Comparison of ENCODE assay signal across 15 mouse cellular contexts in the genomic region with DNA sequence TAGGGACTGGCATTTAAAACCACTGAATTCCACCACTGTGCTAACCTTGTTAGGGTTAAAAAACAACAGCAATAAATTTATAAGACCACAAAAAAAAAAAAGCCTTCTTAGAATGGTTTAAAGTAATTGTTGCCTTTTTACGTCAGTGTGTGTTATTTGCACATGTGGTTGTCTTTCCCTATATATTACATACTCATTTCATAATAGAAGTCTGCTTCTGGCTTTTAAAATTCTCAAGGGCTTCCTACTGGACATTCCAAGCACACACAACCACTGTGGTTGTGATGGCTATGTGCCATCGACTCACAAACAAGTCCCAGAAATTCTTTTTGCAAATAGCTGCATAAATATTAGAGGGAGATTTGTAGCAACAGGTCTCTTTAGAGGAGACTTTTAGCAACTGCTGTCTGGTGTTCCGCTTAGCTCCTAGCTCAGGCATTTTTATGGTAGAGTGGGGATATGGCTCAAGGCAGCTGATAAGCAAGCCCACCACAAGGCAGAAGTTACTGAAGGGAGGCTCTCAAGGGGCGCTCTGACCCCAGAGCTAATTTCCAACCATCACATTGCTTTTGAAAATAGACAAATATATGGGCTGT.
DNase-seq lines count a peak whose midpoint lies in the region; ATAC-seq and TF ChIP-seq lines count a peak whose summit lies in the region.
"Had no signal": no experiment of that assay in that cellular context is flagged by ENCODE, and none has a peak within 500 bp of the region (broad histone marks: within the 10 kb centered on the region; RNA-seq: fewer than 3 reads in every experiment).

No protein-coding gene starts in this region.

- TF ChIP-seq EP300 in stomach, postnatal 0 days (optimal IDR thresholded peaks at IDR 0.05) = no peak

- ATAC-seq in kidney, postnatal 0 days (replicated peaks; ENCODE audit: low FRiP score, low read depth) = no peak
- ATAC-seq in kidney, embryonic 16.5 days (ENCODE audit: low FRiP score, low TSS enrichment) = no peak
- peak; percentile 48; the same call in 1 of the 2 replicates for ATAC-seq in common myeloid progenitor, adult 5-6 weeks (replicated peaks; ENCODE audit: low read depth, poor library complexity, severe bottlenecking)
- no peak for ATAC-seq in embryonic facial prominence, embryonic 14.5 days (ENCODE audit: low read depth)
- ATAC-seq in limb, embryonic 12.5 days (ENCODE audit: insufficient number of reproducible peaks, insufficient read depth, low FRiP score, low TSS enrichment, low read depth) = no peak
- ATAC-seq in stomach, postnatal 0 days (ENCODE audit: low FRiP score, low TSS enrichment) = no peak

- 0 out of 2 replicates have a peak, but pooled peaks cover 3% of the 10 kb centered on the region for H3K4me1 ChIP-seq in kidney, postnatal 0 days (replicated peaks; ENCODE audit: insufficient read depth, low read length)
- peaks cover 6% of the 10 kb centered on the region; the same call in 1 of the 2 replicates for H3K4me1 ChIP-seq in kidney, embryonic 16.5 days (ENCODE audit: insufficient read depth, low read length)
- H3K4me1 ChIP-seq in embryonic facial prominence, embryonic 14.5 days (ENCODE audit: control insufficient read depth, insufficient read depth, low read length) = peaks cover 17% of the 10 kb centered on the region
- peaks cover 23% of the 10 kb centered on the region for H3K4me1 ChIP-seq in limb, embryonic 12.5 days (replicated peaks)
- no peaks in the 10 kb centered on the region for H3K4me1 ChIP-seq in stomach, postnatal 0 days (replicated peaks; ENCODE audit: control insufficient read depth, insufficient read depth)

- TF ChIP-seq CTCF in kidney, postnatal 0 days (IDR thresholded peaks at IDR 0.05; ENCODE audit: low read depth) = no peak
- no peak for TF ChIP-seq CTCF in stomach, postnatal 0 days (IDR thresholded peaks at IDR 0.05; ENCODE audit: low read depth)

- peak; percentile 63 for DNase-seq in kidney, postnatal 0 days (ENCODE audit: low spot score)
- DNase-seq in embryonic facial prominence, embryonic 14.5 days (ENCODE audit: low spot score) = peak; percentile 42
- no peak for DNase-seq in adrenal gland, adult 2 months
- DNase-seq in cerebellum, postnatal 4 days (ENCODE audit: low spot score in 2 of 2) = no peak
- no peak for DNase-seq in stomach, postnatal 0 days (ENCODE audit: low spot score)
- DNase-seq: adrenal gland, postnatal 14 days; cerebellum, postnatal 25 days; heart, adult 18-20 months; lung, adult 2 months had no signal

- H3K27me3 ChIP-seq in kidney, postnatal 0 days (ENCODE audit: insufficient read depth, low read length) = no peaks in the 10 kb centered on the region
- no peaks in the 10 kb centered on the region for H3K27me3 ChIP-seq in kidney, embryonic 16.5 days (ENCODE audit: insufficient read depth, low read length)
- no peaks in the 10 kb centered on the region for H3K27me3 ChIP-seq in embryonic facial prominence, embryonic 14.5 days (replicated peaks; ENCODE audit: control insufficient read depth, insufficient read depth, low read length)
- no peaks in the 10 kb centered on the region for H3K27me3 ChIP-seq in limb, embryonic 12.5 days
- no peaks in the 10 kb centered on the region for H3K27me3 ChIP-seq in stomach, postnatal 0 days (ENCODE audit: control insufficient read depth, insufficient read depth, low read length)
- H3K27me3 ChIP-seq: forebrain, embryonic 13.5 days; limb, embryonic 15.5 days had no signal

- no peak overlapping the region for H3K9ac ChIP-seq in kidney, postnatal 0 days (ENCODE audit: low read depth, low read length)
- H3K9ac ChIP-seq in kidney, embryonic 16.5 days (replicated peaks; ENCODE audit: low read length) = no peak overlapping the region
- H3K9ac ChIP-seq in embryonic facial prominence, embryonic 14.5 days (ENCODE audit: low read depth, low read length) = no peak overlapping the region
- H3K9ac ChIP-seq in limb, embryonic 12.5 days (replicated peaks) = no peak overlapping the region
- no peak overlapping the region for H3K9ac ChIP-seq in stomach, postnatal 0 days (ENCODE audit: low read length)
- H3K9ac ChIP-seq: forebrain, embryonic 13.5 days; hindbrain, embryonic 14.5 days; limb, embryonic 15.5 days had no signal

- H3K9me3 ChIP-seq in kidney, postnatal 0 days (replicated peaks; ENCODE audit: low read length) = no peaks in the 10 kb centered on the region
- H3K9me3 ChIP-seq in kidney, embryonic 16.5 days (ENCODE audit: low read length) = no peaks in the 10 kb centered on the region
- no peaks in the 10 kb centered on the region for H3K9me3 ChIP-seq in embryonic facial prominence, embryonic 14.5 days (ENCODE audit: control insufficient read depth, low read length)
- no peaks in the 10 kb centered on the region for H3K9me3 ChIP-seq in limb, embryonic 12.5 days
- no peaks in the 10 kb centered on the region for H3K9me3 ChIP-seq in stomach, postnatal 0 days (ENCODE audit: control insufficient read depth, low read length)
- H3K9me3 ChIP-seq: forebrain, embryonic 13.5 days; limb, embryonic 15.5 days had no signal

- 39% methylated on average over 4 of the region's 4 CpGs for WGBS in kidney, postnatal 0 days
- WGBS in kidney, embryonic 16.5 days = 37% methylated on average over 4 of the region's 4 CpGs
- WGBS in embryonic facial prominence, embryonic 14.5 days = 20% methylated on average over 4 of the region's 4 CpGs
- 11% methylated on average over 4 of the region's 4 CpGs for WGBS in limb, embryonic 12.5 days
- WGBS in stomach, postnatal 0 days = 51% methylated on average over 4 of the region's 4 CpGs

- no peaks in the 10 kb centered on the region for H3K36me3 ChIP-seq in kidney, postnatal 0 days (ENCODE audit: insufficient read depth, low read length)
- H3K36me3 ChIP-seq in kidney, embryonic 16.5 days (ENCODE audit: insufficient read depth, low read length) = no peaks in the 10 kb centered on the region
- no peaks in the 10 kb centered on the region for H3K36me3 ChIP-seq in embryonic facial prominence, embryonic 14.5 days (ENCODE audit: control insufficient read depth, insufficient read depth, low read length)
- no peaks in the 10 kb centered on the region for H3K36me3 ChIP-seq in limb, embryonic 12.5 days
- H3K36me3 ChIP-seq in stomach, postnatal 0 days (ENCODE audit: control insufficient read depth, insufficient read depth, low read length) = no peaks in the 10 kb centered on the region
- H3K36me3 ChIP-seq: limb, embryonic 15.5 days had no signal

- no peak overlapping the region for H3K4me2 ChIP-seq in kidney, postnatal 0 days (ENCODE audit: low read length)
- no peak overlapping the region for H3K4me2 ChIP-seq in kidney, embryonic 16.5 days (replicated peaks; ENCODE audit: low read depth, low read length)
- H3K4me2 ChIP-seq in embryonic facial prominence, embryonic 14.5 days (ENCODE audit: low read depth, low read length) = no peak overlapping the region
- H3K4me2 ChIP-seq in limb, embryonic 12.5 days = peak overlapping the region; percentile 30; the same call in 1 of the 2 replicates
- no peak overlapping the region for H3K4me2 ChIP-seq in stomach, postnatal 0 days (replicated peaks; ENCODE audit: low read depth)
- H3K4me2 ChIP-seq: forebrain, embryonic 13.5 days; hindbrain, embryonic 14.5 days; limb, embryonic 15.5 days had no signal

- H3K4me3 ChIP-seq in kidney, postnatal 0 days (replicated peaks; ENCODE audit: low read depth, low read length) = no peak overlapping the region
- H3K4me3 ChIP-seq in kidney, embryonic 16.5 days (ENCODE audit: low read length) = no peak overlapping the region
- H3K4me3 ChIP-seq in embryonic facial prominence, embryonic 14.5 days (ENCODE audit: low read depth, low read length) = no peak overlapping the region
- H3K4me3 ChIP-seq in limb, embryonic 12.5 days (replicated peaks) = no peak overlapping the region
- H3K4me3 ChIP-seq in stomach, postnatal 0 days (ENCODE audit: low read depth, low read length) = no peak overlapping the region
- H3K4me3 ChIP-seq: forebrain, embryonic 13.5 days; limb, embryonic 15.5 days had no signal

- no peak overlapping the region for H3K27ac ChIP-seq in kidney, postnatal 0 days
- H3K27ac ChIP-seq in kidney, embryonic 16.5 days (ENCODE audit: low read length) = no peak overlapping the region
- H3K27ac ChIP-seq in embryonic facial prominence, embryonic 14.5 days (replicated peaks; ENCODE audit: low read depth, low read length) = no peak overlapping the region
- 0 out of 2 replicates have a peak overlapping the region, but pooled peaks have one; percentile 45 for H3K27ac ChIP-seq in limb, embryonic 12.5 days
- no peak overlapping the region for H3K27ac ChIP-seq in stomach, postnatal 0 days (replicated peaks)
- H3K27ac ChIP-seq: forebrain, embryonic 13.5 days; hindbrain, embryonic 14.5 days; limb, embryonic 15.5 days had no signal

Comparison
In these comparisons a context has a peak if more than half of its experiments do, and no peak if none do; other contexts are left out.
1. DNase-seq: peak in kidney, postnatal 0 days (single experiment) and embryonic facial prominence, embryonic 14.5 days (single experiment); none in adrenal gland, adult 2 months (single experiment), cerebellum, postnatal 4 days (0 of 2) and stomach, postnatal 0 days (single experiment).